Mouse (Mus musculus): ENCODE results near the gene Akap11. TPM values are rescaled to one million over a fixed set of nuclear protein-coding genes. Genes with fewer than 3 reads are reported as not detected.
A peak's percentile ranks its signal among the peaks of the same experiment; 100 is the strongest.

Gene Akap11
- polyA plus RNA-seq, 1 experiment from 2014 or later: 54.3 TPM

GRCm38 (mm10) chr14:78492602-78493001 is 44.0 kb downstream of the Akap11 start:
- H3K27me3 ChIP-seq: no peaks in the 10 kb centered on the region
- ChIA-PET POLR2A (no interaction called here), CTCF (interaction anchor here (2.1 kb wide), 1 partner anchor 10 kb away, joined by 5 read pairs; no protein-coding TSS in a partner anchor)
- DNase-seq (ENCODE audit: low read depth, low spot score): no peak
- no peak for ATAC-seq
- in situ Hi-C loops (cut with MboI; ENCODE audit: low pct_unique_long_range_greater_than_20kb): no loop called here
- TF ChIP-seq CTCF (IDR thresholded peaks at IDR 0.05): no peak

- ChIA-PET POLR2A (no interaction called here), CTCF (no interaction called here)
- H3K27me3 ChIP-seq: no peaks in the 10 kb centered on the region
- DNase-seq (ENCODE audit: low read depth, low spot score) (no peak), ATAC-seq (no peak)
- TF ChIP-seq CTCF (IDR thresholded peaks at IDR 0.05): no peak
- in situ Hi-C loops (cut with MboI; ENCODE audit: low pct_unique_long_range_greater_than_20kb): no loop called here
Measured at GRCm38 (mm10) chr14:78491432-78491831, 45.2 kb downstream of the Akap11 start.

- CTCF ChIA-PET: interaction anchor here (0.8 to 1.8 kb wide), 10 partner anchors 11 to 554 kb away, joined by 3 to 5 read pairs (median 4); no protein-coding TSS in a partner anchor
- in situ Hi-C loops (cut with MboI; ENCODE audit: low pct_unique_long_range_greater_than_20kb): loop anchor here (5.0 to 10.0 kb wide), 2 partner anchors 195 to 278 kb away; no protein-coding TSS in a partner anchor
- peak; percentile 90 for TF ChIP-seq CTCF (IDR thresholded peaks at IDR 0.05)
- DNase-seq (ENCODE audit: low read depth, low spot score) (peak; percentile 17), ATAC-seq (peak; percentile 92)
- POLR2A ChIA-PET: no interaction called here
- H3K27me3 ChIP-seq: no peaks in the 10 kb centered on the region
Measured at GRCm38 (mm10) chr14:78482385-78483231, 54.0 kb downstream of the Akap11 start.

- TF ChIP-seq CTCF (IDR thresholded peaks at IDR 0.05): no peak
- ATAC-seq (no peak), DNase-seq (ENCODE audit: low read depth, low spot score) (no peak)
- ChIA-PET CTCF (interaction anchor here (0.9 to 1.2 kb wide), 2 partner anchors 10 kb away, joined by 3 read pairs; no protein-coding TSS in a partner anchor), POLR2A (interaction anchor here (0.6 kb wide), 1 partner anchor 81 kb away, joined by 6 read pairs; no protein-coding TSS in a partner anchor)
- H3K27me3 ChIP-seq: no peaks in the 10 kb centered on the region
- in situ Hi-C loops (cut with MboI; ENCODE audit: low pct_unique_long_range_greater_than_20kb): no loop called here
Measured at GRCm38 (mm10) chr14:78474058-78474457, 62.5 kb downstream of the Akap11 start.

GRCm38 (mm10) chr14:78470714-78471113 is 65.9 kb downstream of the Akap11 start:
- H3K27me3 ChIP-seq: no peaks in the 10 kb centered on the region
- ATAC-seq (no peak), DNase-seq (ENCODE audit: low read depth, low spot score) (no peak)
- ChIA-PET POLR2A (no interaction called here), CTCF (interaction anchor here (0.8 kb wide), 1 partner anchor 14 kb away, joined by 4 read pairs; no protein-coding TSS in a partner anchor)
- in situ Hi-C loops (cut with MboI; ENCODE audit: low pct_unique_long_range_greater_than_20kb): no loop called here
- TF ChIP-seq CTCF (IDR thresholded peaks at IDR 0.05): no peak

- ChIA-PET POLR2A (no interaction called here), CTCF (interaction anchor here (1.5 kb wide), 1 partner anchor 16 kb away, joined by 3 read pairs; no protein-coding TSS in a partner anchor)
- ATAC-seq (no peak), DNase-seq (ENCODE audit: low read depth, low spot score) (no peak)
- in situ Hi-C loops (cut with MboI; ENCODE audit: low pct_unique_long_range_greater_than_20kb): no loop called here
- TF ChIP-seq CTCF (IDR thresholded peaks at IDR 0.05): no peak
- no peaks in the 10 kb centered on the region for H3K27me3 ChIP-seq
Measured at GRCm38 (mm10) chr14:78468991-78469390, 67.6 kb downstream of the Akap11 start.

GRCm38 (mm10) chr14:78467994-78468393 is 68.6 kb downstream of the Akap11 start:
- POLR2A ChIA-PET: no interaction called here
- no peak for DNase-seq (ENCODE audit: low read depth, low spot score)
- no peaks in the 10 kb centered on the region for H3K27me3 ChIP-seq
- in situ Hi-C loops (cut with MboI; ENCODE audit: low pct_unique_long_range_greater_than_20kb): no loop called here
- CTCF ChIA-PET: interaction anchor here (1.2 to 1.9 kb wide), 4 partner anchors 9 to 57 kb away, joined by 3 to 9 read pairs (median 3); no protein-coding TSS in a partner anchor
- no peak for TF ChIP-seq CTCF (IDR thresholded peaks at IDR 0.05)
- no peak for ATAC-seq

GRCm38 (mm10) chr14:78464353-78464752 is 72.3 kb downstream of the Akap11 start:
- no peak for DNase-seq (ENCODE audit: low read depth, low spot score)

GRCm38 (mm10) chr14:78459121-78459520 is 77.5 kb downstream of the Akap11 start:
- H3K27me3 ChIP-seq: no peaks in the 10 kb centered on the region
- no peak for TF ChIP-seq CTCF (IDR thresholded peaks at IDR 0.05)
- CTCF ChIA-PET: interaction anchor here (1.0 to 1.6 kb wide), 3 partner anchors 8 to 11 kb away, joined by 3 to 9 read pairs (median 3); no protein-coding TSS in a partner anchor
- in situ Hi-C loops (cut with MboI; ENCODE audit: low pct_unique_long_range_greater_than_20kb): no loop called here
- POLR2A ChIA-PET: interaction anchor here (0.7 kb wide), 1 partner anchor 539 kb away, joined by 3 read pairs; no protein-coding TSS in a partner anchor
- no peak for ATAC-seq
- DNase-seq (ENCODE audit: low read depth, low spot score): no peak

More at GRCm38 (mm10) chr14:78464353-78464752, 72.3 kb downstream of the Akap11 start:
- ChIA-PET CTCF (interaction anchor here (1.1 kb wide), 1 partner anchor 10 kb away, joined by 3 read pairs; no protein-coding TSS in a partner anchor), POLR2A (no interaction called here)
- no peak for TF ChIP-seq CTCF (IDR thresholded peaks at IDR 0.05)
- in situ Hi-C loops (cut with MboI; ENCODE audit: low pct_unique_long_range_greater_than_20kb): no loop called here
- no peak for ATAC-seq
- H3K27me3 ChIP-seq: no peaks in the 10 kb centered on the region

GRCm38 (mm10) chr14:78458705-78459104 is 77.9 kb downstream of the Akap11 start:
- no peak for TF ChIP-seq CTCF (IDR thresholded peaks at IDR 0.05)
- in situ Hi-C loops (cut with MboI; ENCODE audit: low pct_unique_long_range_greater_than_20kb): no loop called here
- ChIA-PET POLR2A (interaction anchor here (0.7 kb wide), 1 partner anchor 539 kb away, joined by 3 read pairs; no protein-coding TSS in a partner anchor), CTCF (interaction anchor here (1.0 to 1.6 kb wide), 4 partner anchors 9 to 11 kb away, joined by 3 to 9 read pairs (median 3); no protein-coding TSS in a partner anchor)
- H3K27me3 ChIP-seq: no peaks in the 10 kb centered on the region
- no peak for DNase-seq (ENCODE audit: low read depth, low spot score)
- ATAC-seq: no peak

Data from Patski (cell line).